Mouse (Mus musculus) Patski (cell line): ENCODE measurements around the gene Hdac4. TPM values are rescaled to one million over a fixed set of nuclear protein-coding genes. Genes with fewer than 3 reads are reported as not detected.

ENCODE experiments used
- ATAC-seq: fragments of 100-300 bp; one replicate; pipeline ENCODE4 v1.8.0; 2021
- CTCF ChIA-PET: fragments of 350-600 bp; sonication (Branson Sonifier 250); formaldehyde crosslinking; loops from one replicate; lab custom pipeline; 2022; ENCODE audit warnings: inconsistent platforms; lab: Charles Lee
- POLR2A ChIA-PET: fragments of 350-600 bp; sonication (Branson Sonifier 250); formaldehyde crosslinking; loops from one replicate; lab custom pipeline; 2022; ENCODE audit warnings: antibody characterized with exemption, inconsistent platforms; lab: Charles Lee
- DNase-seq: peaks from one replicate; pipeline ENCODE4 v3.0.0-alpha.2; 2011; ENCODE audit warnings: low read depth, low spot score
- H3K27me3 ChIP-seq: fragments of 371-371 bp; one replicate; pipeline ENCODE4 v1.5.1; 2021
- CTCF ChIP-seq: fragments of 100-300 bp; IDR thresholded peaks from one replicate; pipeline ENCODE4 v1.5.1; 2021
- in situ Hi-C: fragments of 300-500 bp; cut with MboI; formaldehyde crosslinking; loops from 3 replicates; pipeline ENCODE4 v1.11.1; 2018; ENCODE audit warnings: low pct_unique_long_range_greater_than_20kb, mixed read lengths
- polyA plus RNA-seq: library from polyadenylated mRNA; unstranded; gene quantifications from one replicate; pipeline ENCODE4 v1.2.3, GENCODE M21; 2021

Gene Hdac4
- polyA plus RNA-seq, 1 experiment from 2014 or later, result 15.0 TPM

DNA sequence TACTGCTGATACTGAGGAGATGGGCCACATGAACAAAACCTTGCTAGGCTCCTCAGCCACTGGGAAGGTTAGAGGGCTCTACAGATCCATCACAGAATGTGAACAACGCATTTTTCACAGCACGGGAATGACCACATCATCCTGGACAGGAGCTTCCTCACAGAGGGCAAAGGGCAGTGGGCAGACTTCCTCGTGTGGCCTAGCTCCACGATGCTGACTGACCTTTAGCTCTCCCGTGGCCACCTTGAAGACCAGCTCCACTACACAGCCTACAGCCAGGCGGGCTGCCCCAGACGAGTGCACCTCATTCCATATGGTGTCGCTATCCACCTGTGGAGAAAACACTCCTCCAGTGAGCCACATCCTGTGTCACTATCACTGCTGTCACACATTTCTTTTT is 234.3 kb downstream of the Hdac4 start:
- H3K27me3 ChIP-seq, result no peaks in the 10 kb centered on the region
- ChIA-PET CTCF (interaction anchor here (1.2 kb wide), 1 partner anchor 42 kb away, joined by 3 read pairs; no protein-coding TSS in a partner anchor), POLR2A (no interaction called here)
- in situ Hi-C loops, result loop anchor here (5.0 to 25.0 kb wide), 3 partner anchors 401 to 651 kb away; partner anchors contain the start of genes Olfr12 and Olfr1410
- ATAC-seq, result no peak
- TF ChIP-seq CTCF, result no peak
- no peak for DNase-seq

DNA sequence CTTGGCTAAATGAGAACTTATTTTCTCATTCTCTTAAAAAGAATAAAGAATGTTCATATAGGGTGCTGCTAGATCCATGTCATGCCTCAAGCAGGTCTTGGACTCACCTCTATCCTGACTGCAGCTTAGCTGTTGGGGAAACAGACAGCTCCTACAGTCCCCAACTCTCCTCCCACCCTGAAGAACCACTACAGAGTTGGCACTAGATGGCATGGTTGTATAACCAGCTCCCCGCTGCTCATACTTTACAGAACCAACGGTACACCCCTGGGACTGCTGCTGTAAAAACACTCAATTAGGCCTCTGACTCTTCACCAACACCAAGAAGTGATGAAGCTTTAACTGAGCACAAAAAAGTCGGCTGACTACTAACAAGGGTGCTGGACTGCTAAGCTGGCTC is 235.6 kb downstream of the Hdac4 start:
- CTCF ChIA-PET, result no interaction called here
- POLR2A ChIA-PET, result no interaction called here
- DNase-seq, result no peak
- no peak for ATAC-seq
- in situ Hi-C loops, result loop anchor here (5.0 to 25.0 kb wide), 3 partner anchors 402 to 652 kb away; partner anchors contain the start of genes Olfr12 and Olfr1410
- H3K27me3 ChIP-seq, result no peaks in the 10 kb centered on the region
- no peak for TF ChIP-seq CTCF

DNA sequence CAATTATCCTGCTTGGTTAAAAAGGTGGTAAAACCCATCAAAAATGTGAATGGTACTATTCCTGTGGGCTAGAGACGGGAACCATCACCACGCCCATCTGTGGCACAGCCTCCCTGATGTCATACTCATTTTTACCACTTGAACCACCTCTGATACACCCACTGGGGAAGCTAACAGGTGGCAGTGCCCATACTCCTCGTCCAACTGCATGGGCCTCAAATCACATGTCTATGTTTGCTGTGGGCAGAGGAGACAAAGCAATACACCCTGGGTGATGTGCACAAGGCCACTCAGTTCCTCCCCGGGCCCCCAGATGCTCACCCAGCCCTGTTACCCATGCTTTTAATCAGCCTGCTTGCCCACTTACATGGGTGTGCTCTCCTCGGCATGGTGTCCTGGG is 236.5 kb downstream of the Hdac4 start:
- in situ Hi-C loops, result loop anchor here (25.0 kb wide), 2 partner anchors 403 to 653 kb away; partner anchors contain the start of genes Olfr12 and Olfr1410
- ChIA-PET POLR2A (no interaction called here), CTCF (no interaction called here)
- no peak for DNase-seq
- no peak for ATAC-seq
- H3K27me3 ChIP-seq, result no peaks in the 10 kb centered on the region
- no peak for TF ChIP-seq CTCF

DNA sequence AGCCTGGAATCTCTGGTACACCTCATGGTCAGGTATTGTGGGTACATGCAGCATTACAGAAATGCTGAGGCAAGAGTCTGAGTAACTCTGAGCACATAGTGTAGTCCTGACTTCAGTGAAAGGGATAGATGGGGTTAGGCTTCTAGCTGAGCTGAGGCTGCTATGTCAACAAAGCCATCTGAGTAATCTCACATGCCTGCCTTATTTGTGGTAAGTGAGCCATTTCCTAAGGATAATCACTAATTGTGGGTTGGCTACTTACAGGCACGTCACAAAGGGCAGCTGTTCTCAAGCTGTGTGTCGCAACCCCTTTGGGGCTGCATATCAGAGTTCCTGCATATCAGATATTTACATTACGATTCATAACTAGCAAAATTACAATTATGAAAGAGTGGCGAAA is 239.3 kb downstream of the Hdac4 start:
- no peaks in the 10 kb centered on the region for H3K27me3 ChIP-seq
- CTCF ChIA-PET, result interaction anchor here (1.4 kb wide), 1 partner anchor 30 kb away, joined by 4 read pairs; no protein-coding TSS in a partner anchor
- DNase-seq (peak; percentile 49), ATAC-seq (peak; percentile 82)
- POLR2A ChIA-PET, result interaction anchor here (0.7 to 1.2 kb wide), 2 partner anchors 11 to 12 kb away, joined by 3 read pairs; no protein-coding TSS in a partner anchor
- in situ Hi-C loops, result loop anchor here (25.0 kb wide), 2 partner anchors 406 to 656 kb away; partner anchors contain the start of genes Olfr12 and Olfr1410
- no peak for TF ChIP-seq CTCF

DNA sequence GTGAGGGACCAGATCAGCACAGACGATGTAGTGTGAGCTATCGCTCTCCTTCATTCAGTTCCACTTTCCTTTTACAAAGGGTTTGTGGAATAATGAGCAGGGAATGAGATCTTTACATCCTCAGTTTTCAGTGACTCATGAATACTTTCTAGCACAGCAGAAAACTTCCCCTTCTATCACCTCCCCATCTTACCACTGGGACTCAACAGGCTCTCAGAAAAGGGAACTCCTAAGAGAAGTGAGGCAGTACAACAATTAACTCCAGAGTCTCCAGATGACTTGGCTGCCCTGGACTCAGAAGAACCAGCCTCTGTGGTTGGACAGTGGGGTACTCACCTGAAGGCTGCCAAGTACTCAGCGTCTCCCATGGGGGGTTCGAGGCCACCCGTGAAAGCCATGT is 240.5 kb downstream of the Hdac4 start:
- in situ Hi-C loops, result loop anchor here (25.0 kb wide), 2 partner anchors 407 to 657 kb away; partner anchors contain the start of genes Olfr12 and Olfr1410
- DNase-seq, result no peak
- TF ChIP-seq CTCF, result no peak
- ChIA-PET CTCF (interaction anchor here (1.4 kb wide), 1 partner anchor 31 kb away, joined by 4 read pairs; no protein-coding TSS in a partner anchor), POLR2A (no interaction called here)
- ATAC-seq, result no peak
- no peaks in the 10 kb centered on the region for H3K27me3 ChIP-seq

GRCm38 (mm10) chr1:91952912-91953311 is 242.6 kb downstream of the Hdac4 start:
- ChIA-PET POLR2A (no interaction called here), CTCF (no interaction called here)
- in situ Hi-C loops, result loop anchor here (25.0 kb wide), 2 partner anchors 409 to 659 kb away; partner anchors contain the start of genes Olfr12 and Olfr1410
- no peaks in the 10 kb centered on the region for H3K27me3 ChIP-seq
- ATAC-seq, result no peak
- TF ChIP-seq CTCF, result no peak
- no peak for DNase-seq

GRCm38 (mm10) chr1:91947441-91947840 is 248.1 kb downstream of the Hdac4 start:
- POLR2A ChIA-PET, result no interaction called here
- DNase-seq (no peak), ATAC-seq (no peak)
- no peak for TF ChIP-seq CTCF
- H3K27me3 ChIP-seq, result no peaks in the 10 kb centered on the region
- CTCF ChIA-PET, result no interaction called here
- in situ Hi-C loops, result no loop called here

DNA sequence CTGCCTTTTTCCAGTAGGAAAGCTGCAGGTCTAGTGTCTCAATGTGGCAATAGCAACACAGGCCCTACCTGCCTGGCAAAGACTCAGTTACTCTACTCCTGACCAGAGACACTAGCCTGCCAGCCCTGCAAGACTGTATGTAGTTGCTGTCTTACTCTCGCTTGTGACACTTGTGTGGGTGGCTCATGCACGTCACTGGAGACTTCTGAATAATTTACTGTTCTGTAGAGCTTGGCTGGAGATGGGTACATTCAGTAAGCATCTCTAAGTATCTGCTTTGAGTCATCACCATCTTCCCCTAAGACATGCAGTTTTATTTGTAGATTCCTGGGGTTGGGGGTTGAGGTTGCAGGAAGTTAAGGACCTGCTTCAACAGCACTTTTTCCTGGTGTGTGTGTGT is 252.9 kb downstream of the Hdac4 start:
- no peaks in the 10 kb centered on the region for H3K27me3 ChIP-seq
- ChIA-PET POLR2A (interaction anchor here (1.2 kb wide), 1 partner anchor 32 kb away, joined by 3 read pairs; no protein-coding TSS in a partner anchor), CTCF (no interaction called here)
- in situ Hi-C loops, result no loop called here
- ATAC-seq (no peak), DNase-seq (no peak)
- no peak for TF ChIP-seq CTCF

GRCm38 (mm10) chr1:91942031-91942430 is 253.5 kb downstream of the Hdac4 start:
- ChIA-PET CTCF (no interaction called here), POLR2A (interaction anchor here (0.6 to 1.2 kb wide), 2 partner anchors 32 to 51 kb away, joined by 3 to 7 read pairs; no protein-coding TSS in a partner anchor)
- ATAC-seq (no peak), DNase-seq (no peak)
- no peaks in the 10 kb centered on the region for H3K27me3 ChIP-seq
- no peak for TF ChIP-seq CTCF
- in situ Hi-C loops, result no loop called here

GRCm38 (mm10) chr1:91941094-91941493 is 254.4 kb downstream of the Hdac4 start:
- DNase-seq, result no peak
- CTCF ChIA-PET, result no interaction called here
- TF ChIP-seq CTCF, result no peak
- in situ Hi-C loops, result no loop called here
- POLR2A ChIA-PET, result no interaction called here
- no peak for ATAC-seq
- no peaks in the 10 kb centered on the region for H3K27me3 ChIP-seq

GRCm38 (mm10) chr1:91935171-91935570 is 260.3 kb downstream of the Hdac4 start:
- no peaks in the 10 kb centered on the region for H3K27me3 ChIP-seq
- no peak for TF ChIP-seq CTCF
- in situ Hi-C loops, result no loop called here
- no peak for DNase-seq
- CTCF ChIA-PET, result no interaction called here
- no peak for ATAC-seq
- POLR2A ChIA-PET, result interaction anchor here (0.5 to 0.6 kb wide), 2 partner anchors 15 to 718 kb away, joined by 3 to 9 read pairs; no protein-coding TSS in a partner anchor
